Mouse (Mus musculus) heart, adult 9 months (tissue): ENCODE data around the gene Ccdc51.

Experiments
- DNase-seq, 2 experiments: peaks; one replicate each; pipeline ENCODE4 v3.0.0; 2022; ENCODE audit warnings: low spot score in 2 of 2

Gene Ccdc51

DNA sequence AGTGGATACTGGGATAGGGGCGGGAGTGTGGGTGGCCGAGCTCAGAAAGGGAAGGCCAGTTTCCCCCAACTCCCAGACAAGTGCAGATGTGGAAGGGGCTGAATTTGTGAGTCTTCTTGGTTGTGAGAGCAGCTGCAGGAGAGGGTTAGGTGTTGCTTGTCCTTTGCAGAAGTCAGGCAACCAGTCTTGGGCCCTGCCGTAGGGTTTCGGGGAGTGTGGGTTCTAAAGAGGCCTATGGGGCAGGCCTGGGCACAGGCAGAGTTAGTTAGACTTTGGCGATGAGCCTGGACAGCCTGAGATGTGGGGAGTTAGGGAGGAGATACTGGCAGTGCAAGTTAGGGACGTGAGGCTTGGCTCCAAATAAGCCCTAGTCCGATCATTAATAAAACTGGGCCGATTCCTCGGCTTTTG lies 14.0 kb downstream of the Ccdc51 start:
- DNase-seq, result peak in 1 of 2 experiments; percentile 15

DNA sequence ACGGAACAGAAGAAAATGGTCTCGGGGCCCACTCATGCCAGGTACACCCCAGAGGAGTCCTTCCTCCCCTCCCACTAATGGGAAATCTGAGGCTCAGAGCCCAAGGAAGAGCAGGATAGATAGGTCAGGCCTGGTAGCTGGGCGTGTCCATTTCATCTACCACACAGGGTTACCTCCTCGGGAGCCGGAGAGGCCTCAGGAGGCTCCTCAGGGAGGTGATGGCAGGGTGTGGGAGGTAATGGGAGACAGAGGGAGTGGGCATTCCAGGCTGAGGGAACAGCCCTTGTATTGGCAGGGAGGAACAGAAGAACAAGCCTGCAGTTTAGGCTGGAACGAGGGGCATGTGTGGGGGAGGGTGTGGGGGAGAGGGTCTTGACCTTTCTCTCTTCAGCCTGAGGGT lies 14.6 kb downstream of the Ccdc51 start:
- DNase-seq, result no peak

DNA sequence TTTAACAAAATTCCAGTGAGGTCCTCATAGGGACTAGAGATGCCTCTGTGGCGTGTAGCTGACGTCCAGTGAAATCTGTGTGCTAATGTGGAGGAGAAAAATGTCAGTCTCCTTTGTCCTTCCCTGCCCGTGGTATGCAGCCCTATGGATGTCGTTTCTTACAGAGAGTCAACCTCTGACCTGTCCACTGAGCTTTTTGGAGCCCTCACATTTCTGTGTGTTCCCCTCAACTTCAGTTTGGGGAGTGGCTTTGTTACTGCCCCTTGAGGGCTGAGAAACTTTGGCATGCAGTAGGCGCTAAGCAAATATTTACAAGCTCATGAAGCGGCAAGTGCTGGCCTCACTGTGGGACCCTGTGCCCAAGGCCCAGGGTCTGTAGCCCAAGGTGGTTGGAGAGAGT lies 15.0 kb downstream of the Ccdc51 start:
- DNase-seq, result no peak

DNA sequence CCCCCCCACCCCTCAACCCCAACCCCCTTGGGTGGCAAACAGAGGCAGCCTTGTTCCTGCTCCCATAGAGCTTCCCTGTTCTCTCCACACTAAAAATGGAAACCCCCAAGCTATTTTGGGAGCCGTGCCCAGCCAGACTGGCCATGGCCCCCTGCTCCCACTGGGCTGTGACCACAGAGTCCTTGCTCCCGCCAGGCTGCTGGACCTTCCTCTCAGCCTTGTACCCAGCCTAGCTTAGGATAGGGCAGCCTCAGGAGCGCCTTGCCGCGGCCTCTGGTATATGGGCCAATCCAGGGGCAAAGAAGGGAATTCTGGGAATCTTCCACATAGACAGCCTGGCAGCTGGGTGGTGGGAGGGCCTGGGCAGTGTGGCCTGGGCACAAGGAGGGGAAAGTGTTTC lies 15.5 kb downstream of the Ccdc51 start:
- peak; percentile 62 to 68 for DNase-seq

DNA sequence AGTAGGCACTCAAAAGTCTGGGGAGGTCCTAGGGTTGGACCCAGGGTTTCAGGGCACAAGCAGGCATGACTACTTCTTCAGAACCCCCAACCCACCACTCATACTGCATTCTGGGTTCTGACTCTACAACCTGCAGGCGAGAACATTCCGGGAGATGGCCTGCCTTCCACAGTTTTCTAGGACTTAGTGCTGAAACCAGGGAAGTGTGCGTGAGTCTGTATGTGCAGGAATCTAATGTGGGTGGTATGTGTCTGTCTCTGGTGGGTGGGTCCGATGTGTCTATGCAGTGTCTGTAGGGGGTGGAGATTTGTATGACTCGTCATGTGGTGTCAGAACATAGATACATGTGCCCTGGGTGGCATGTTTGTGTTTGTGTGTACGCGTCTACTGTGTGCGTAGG lies 16.1 kb downstream of the Ccdc51 start:
- DNase-seq, result no peak

DNA sequence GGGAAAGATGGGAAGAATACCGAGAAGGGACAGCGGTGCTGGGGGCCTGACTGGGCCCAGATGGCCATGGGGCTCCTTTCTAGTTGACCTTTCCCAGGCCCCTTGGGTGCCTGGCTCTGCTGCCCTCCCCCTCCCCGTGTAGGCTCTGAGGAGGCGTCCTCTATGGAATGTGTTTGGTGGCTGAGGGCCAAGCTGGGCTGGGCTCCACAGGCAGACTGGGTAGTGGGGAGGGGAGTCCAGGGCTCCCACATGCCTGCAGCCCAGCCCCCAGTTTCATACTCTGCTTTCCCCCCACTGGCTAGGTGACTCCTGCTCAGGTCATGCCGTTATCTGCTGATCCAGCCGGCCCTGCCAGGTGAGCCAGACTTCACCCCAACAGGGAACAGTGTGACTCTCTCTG lies 16.7 kb downstream of the Ccdc51 start:
- peak; percentile 61 to 77 for DNase-seq

DNA sequence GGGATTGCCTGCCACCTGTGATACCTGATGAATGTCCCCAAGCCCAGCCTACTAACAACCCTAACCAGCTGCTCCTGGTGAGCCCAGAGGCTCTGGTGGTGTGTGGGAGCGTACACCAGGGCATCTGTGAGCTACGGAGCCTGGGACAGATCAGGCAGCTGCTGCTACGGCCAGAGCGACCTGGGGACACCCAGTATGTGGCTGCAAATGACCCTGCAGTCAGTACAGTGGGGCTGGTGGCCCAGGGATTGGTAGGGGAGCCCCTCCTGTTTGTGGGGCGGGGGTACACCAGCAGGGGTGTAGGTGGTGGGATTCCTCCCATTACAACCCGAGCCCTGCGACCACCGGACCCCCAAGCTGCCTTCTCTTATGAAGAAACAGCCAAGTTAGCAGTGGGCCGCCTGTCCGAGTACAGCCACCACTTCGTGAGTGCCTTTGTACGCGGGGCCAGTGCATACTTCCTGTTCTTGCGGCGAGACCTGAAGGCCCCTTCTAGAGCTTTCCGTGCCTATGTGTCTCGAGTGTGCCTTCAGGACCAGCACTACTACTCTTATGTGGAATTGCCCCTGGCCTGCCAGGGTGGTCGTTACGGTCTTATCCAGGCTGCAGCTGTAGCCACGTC lies 18.1 kb downstream of the Ccdc51 start:
- no peak for DNase-seq

DNA sequence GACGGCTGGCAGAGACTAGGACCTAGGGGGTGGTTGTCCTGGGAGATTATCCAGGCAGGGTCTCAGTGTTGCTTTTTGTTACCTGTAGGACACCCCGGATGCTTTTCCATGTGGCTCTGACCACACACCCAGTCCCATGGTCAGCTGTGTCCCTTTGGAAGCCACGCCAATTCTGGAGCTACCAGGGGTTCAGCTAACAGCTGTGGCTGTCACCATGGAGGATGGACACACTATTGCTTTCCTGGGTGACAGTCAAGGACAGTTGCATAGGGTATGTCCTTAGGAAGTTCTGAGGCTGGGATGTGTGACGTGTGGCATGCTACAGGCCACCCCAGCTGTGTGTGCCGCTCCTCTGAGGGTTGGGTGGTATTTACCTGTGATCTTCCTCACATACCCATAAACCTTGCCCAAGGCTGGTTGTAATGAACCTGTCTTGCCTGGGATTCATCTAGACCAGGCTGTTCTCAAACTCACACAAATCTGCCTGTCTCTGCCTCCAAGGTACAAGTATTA lies 19.7 kb downstream of the Ccdc51 start:
- no peak for DNase-seq

DNA sequence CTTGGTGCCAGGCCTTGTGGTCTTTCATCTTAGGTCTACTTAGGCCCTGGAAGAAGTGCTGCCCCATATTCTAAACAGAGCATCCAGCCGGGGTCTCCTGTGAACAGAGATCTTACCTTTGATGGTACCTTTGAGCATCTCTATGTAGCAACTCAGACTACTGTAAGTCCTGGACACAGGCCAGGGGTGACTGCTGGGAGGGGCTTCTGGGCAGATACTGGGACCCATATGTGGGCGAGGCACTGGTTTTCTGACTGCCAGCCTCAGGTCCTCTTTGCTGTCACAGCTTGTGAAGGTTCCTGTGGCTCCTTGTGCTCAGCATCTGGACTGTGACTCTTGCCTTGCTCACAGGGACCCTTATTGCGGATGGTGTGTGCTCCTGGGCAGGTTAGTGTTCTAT lies 20.2 kb downstream of the Ccdc51 start:
- DNase-seq, result no peak

DNA sequence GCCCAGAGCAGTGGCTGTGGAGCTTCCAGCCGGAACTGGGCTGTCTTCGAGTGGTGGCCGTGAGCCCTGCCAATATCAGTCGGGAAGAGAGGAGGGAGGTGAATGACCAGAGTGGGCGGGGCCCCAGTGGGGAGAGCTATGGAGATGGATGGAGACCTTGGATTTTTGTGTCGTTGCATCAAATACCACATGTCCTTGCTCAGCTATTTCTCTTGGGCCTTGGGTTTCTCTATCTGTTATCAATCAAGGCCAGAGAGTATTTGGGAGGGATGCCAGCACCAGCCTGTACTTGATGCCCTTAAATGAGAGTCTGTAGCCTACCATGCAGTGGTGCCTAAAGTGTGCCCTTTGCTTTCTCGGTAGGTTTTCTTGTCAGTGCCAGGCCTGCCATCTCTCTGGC lies 21.0 kb downstream of the Ccdc51 start:
- DNase-seq, result no peak

DNA sequence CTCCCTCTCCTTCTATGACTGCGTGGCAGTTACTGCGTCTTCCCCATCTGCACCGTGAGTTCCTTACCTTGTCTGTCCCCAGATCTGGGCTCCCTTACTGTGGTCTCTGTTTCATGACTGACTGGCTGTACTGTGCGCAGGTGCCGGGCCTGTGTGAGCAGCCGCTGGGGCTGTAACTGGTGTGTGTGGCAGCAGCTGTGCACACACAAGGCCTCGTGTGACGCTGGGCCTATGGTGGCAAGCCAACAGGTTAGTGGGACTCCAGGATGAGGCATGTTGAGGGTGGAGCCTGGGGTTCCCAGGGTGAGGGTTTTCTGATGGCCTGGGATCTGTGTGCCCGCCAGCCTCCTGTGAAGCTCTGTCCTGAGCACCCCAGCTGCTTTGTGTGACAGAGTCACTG lies 21.8 kb downstream of the Ccdc51 start:
- no peak for DNase-seq

DNA sequence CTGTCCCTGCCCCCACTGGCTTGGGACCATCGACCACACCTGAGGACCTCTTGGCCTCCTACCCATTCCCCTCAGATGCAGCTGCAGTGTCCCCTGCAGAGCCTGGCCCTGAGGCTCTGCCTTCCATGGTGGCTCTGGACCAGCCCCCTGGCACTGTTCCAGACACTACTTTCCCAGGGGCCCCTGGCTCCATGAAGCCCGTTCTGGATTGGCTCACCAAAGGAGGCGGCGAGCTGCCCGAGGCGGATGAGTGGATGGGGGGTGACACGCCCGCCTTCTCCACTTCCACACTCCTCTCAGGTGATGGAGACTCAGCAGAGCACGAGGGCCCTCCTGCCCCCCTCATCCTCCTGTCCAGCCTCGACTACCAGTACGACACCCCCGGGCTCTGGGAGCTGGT lies 22.7 kb downstream of the Ccdc51 start:
- DNase-seq, result no peak

DNA sequence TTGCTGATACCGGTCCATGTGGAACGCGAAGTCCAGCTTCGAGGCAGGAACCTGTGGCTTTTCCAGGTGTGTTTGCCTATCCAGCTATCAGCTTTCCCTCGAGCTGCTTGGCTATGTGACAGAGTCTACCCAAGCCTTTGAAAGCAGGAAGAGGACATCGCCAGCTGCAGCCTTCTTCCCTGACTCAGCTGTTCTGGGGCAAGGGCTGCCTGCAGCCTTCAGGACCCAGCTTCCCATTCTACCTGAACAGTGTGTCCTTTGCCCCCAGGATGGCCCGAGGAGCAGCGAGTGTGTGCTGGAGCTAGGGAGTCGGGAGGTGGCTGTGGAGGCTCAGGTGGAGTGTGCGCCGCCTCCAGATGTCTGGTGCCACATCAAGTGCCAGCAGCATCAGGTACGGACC lies 23.4 kb downstream of the Ccdc51 start:
- no peak for DNase-seq

DNA sequence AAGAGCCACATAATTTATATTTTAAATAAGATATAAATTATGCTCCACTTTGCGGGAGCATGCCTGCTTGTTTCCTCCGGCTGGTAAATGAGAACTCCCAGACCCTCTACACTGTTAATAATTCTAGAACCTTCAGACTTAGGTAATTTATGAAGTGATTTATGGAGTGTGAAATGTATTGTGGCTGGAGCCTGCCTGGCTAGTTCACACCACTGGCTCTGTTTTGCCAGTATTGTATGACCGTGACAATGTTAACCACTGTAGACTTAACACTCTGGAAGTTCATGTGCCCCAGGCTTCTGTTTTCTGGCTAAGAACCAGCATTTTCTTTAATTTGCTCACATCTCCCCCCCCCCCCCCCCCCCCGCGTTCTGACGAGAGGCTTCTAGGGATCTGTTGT lies 25.0 kb downstream of the Ccdc51 start:
- DNase-seq, result no peak

DNA sequence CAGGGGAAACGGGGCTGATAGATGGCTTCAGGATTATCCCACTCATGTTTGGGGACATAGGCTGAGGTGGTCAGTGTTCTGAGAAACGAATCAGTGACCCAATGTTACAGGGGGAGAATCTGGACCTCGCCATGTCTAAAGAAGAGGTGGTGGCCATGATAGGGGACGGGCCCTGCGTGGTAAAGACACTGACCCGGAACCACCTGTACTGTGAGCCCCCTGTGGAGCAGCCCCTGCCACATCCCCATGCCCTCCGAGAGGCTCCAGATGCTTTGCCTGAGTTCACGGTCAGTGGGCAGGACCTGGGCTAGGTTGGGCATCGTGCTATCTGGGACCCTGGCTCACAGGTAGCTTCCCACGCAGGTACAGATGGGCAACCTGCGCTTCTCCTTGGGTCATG lies 27.9 kb downstream of the Ccdc51 start:
- no peak for DNase-seq

DNA sequence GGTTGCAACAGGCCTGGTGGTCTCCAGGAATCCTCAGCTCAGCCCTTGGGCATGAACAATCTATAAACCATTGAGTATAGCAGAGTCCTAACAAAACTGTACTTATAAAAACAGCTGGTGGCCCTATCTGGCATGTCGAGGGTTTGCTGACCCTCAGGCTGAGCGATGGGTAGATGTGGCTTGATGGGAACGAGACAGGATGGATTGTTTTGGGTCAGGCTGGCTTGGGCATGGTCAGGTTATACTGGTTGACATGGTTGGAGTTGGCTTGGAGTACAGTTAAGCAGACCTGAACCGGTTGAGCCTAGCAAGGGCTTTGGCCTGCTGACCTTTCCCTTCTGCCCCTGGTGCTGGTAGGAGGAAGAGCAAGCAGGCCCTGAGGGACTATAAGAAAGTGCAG lies 28.8 kb downstream of the Ccdc51 start:
- no peak for DNase-seq

DNA sequence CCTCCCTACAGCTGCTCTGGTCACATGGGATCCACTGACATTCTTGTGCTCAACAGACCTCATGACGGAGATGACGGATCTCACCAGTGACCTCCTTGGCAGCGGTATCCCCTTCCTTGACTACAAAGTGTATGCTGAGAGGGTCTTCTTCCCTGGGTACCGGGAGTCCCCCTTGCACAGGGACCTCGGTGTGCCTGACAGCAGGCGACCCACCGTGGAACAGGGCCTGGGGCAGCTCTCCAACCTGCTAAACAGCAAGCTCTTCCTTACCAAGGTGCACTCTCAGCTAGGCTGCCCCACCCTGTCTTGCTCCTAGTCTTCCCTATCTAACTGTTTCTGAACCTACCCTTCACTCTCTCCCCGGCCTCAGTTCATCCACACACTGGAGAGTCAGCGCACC lies 29.3 kb downstream of the Ccdc51 start:
- no peak for DNase-seq

DNA sequence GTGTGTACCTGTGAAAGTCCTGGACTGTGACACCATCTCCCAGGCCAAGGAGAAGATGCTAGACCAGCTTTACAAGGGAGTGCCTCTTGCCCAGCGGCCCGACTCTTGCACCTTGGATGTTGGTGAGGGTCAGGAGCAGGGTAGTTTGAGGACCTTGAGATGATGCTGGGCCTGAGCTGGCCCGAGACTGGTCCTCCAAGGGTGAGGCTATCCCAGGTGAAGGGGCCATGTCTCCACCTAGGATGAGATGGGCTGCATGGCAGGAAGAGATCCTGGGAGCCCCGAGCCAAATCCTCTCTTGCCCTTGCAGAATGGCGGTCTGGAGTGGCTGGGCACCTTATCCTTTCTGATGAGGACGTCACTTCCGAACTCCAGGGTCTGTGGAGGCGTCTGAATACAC lies 31.0 kb downstream of the Ccdc51 start:
- DNase-seq, result no peak

DNA sequence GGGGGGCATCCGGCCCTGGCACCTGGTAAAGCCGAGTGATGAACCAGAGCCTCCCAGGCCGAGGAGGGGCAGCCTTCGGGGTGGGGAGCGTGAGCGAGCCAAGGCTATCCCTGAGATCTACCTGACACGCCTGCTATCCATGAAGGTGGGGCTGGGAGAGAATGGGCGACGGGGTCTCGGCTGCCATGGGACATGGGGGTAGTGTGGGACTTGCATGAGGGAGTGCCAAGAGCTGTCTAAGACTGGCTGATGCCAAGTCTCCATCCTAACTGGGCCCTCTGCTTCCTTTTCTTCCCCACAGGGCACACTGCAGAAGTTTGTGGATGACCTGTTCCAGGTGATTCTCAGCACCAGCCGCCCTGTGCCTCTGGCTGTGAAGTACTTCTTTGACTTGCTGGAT lies 32.0 kb downstream of the Ccdc51 start:
- DNase-seq, result no peak

DNA sequence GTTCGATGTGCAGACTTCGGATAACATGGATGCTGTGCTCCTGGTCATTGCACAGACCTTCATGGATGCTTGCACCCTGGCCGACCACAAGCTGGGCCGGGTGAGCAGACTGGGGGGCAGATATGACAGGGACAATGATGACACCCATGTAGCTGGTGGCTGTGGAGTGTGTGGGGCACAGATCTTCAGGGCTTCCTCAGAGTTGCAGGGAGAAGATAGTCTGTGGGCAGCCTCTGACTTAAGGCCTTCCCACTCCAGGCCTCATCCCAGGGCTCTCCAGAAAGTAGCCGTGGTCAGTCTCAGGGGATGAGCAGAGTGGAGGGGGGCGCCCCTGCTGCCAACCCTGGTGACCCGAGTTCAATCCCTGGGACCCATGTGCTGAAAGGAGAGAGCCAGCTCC lies 32.6 kb downstream of the Ccdc51 start:
- no peak for DNase-seq

DNA sequence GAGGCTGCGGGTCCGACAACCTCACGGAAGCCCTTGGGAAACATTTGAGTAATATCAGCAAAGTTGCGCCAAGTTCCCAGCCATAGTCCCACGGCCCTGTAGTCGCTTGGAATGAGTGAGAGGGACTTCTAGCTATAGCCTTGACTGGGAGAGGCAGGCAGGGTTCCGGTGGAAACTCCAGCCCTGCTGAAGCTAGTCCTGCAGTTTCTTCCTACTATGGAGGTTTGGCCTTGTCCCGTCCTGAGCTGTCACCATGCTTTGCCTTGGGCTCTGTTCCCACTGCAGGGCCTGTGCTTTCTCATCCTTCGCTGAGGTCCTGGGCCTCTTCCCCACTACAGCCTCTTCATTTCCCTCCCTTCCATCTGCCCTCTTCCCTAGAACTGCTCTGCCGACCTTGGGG lies 33.9 kb downstream of the Ccdc51 start:
- DNase-seq, result no peak

DNA sequence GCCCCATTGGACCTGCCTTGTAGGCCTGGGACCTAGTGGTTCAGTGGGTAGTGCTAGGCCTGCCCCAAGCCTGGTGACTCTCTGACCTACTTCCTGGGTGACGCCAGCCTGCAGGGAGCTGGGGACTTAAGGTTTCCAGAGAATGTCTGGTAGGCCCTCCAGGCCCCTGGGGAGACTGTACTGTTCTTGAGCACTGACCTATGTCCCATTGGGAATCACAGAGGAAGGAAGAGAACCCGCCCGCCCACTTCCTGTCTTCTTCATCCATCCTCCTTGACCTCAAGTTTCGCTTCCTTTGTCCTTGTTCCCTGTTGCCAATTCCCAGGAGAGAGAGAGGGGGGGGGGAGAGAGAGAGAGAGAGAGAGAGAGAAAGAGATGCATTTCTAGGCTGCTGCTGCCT lies 35.8 kb downstream of the Ccdc51 start:
- DNase-seq, result peak; percentile 61 to 66

DNA sequence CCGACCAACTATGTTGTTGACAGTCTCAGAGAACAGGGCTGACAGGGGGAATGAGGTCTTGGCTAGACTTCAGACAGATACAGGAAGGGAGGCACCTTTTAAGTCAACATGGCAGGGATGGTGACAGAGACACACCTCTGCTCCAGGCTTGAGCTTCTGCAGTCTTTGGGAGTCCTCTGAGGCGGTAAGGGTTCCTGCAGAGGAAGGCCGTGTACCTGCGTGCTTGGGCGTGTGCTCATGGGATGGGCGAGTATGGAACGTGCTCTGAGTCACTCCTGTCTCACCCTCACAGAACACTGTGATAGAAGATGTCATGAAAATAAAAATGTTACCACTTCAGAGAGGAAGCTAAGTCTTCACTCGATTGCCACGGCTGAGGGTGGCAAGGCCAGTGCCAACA lies 37.3 kb downstream of the Ccdc51 start:
- no peak for DNase-seq

DNA sequence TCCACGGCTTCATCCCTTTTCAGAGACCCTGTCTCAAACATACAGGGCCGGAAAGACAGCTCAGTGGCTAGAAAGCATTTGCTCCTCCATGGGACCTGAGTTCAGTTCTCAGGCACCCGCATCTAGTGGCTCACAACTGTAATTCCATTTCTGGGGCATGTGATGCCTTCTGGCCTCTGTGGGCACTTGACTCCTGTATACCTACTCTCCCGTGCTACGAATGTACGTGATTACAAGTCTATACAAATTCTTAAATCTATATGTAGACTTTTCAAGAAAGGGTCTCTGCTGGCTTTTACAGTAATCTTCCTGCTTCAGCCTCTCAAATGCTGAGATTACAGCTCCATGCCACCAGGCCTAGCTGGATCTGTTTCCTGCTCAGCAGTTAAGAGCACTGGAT lies 38.7 kb downstream of the Ccdc51 start:
- DNase-seq, result no peak
